Mouse (Mus musculus) liver, postnatal 0 days (tissue): Measurements from ENCODE around the gene Gm47959.

Experiments
- CTCF ChIP-seq: sonication (generic); IDR thresholded peaks from 2 replicates; pipeline ENCODE4 v1.5.1; 2016; ENCODE audit warnings: antibody characterized with exemption, low read depth
- EP300 ChIP-seq: IDR thresholded peaks from 2 replicates; pipeline ENCODE4 v1.6.1; 2016; ENCODE audit warnings: antibody characterized with exemption, low read depth, mild to moderate bottlenecking

- TF ChIP-seq CTCF = no peak
- TF ChIP-seq EP300 = no peak
These were observed 34.2 kb downstream of the Gm47959 start for GRCm38 (mm10) chr1:83034509-83034908.
